Mouse (Mus musculus): ENCODE measurements around the gene Enpp1. TPM values are rescaled to one million over a fixed set of nuclear protein-coding genes. Genes with fewer than 3 reads are reported as not detected.
"Not testable (repeated sequence)": the region's sequence is repeated elsewhere in the genome, so short reads cannot be mapped to it uniquely, and the experiment has no call there.

The Enpp1 gene
- polyA plus RNA-seq, 1 experiment from 2014 or later, result 4.5 TPM

GRCm38 (mm10) chr10:24622586-24622985 lies 89.4 kb downstream of the Enpp1 start:
- Histone ChIP-seq H3K36me3 (ENCODE audit: control insufficient read depth, insufficient read depth, low read length) (no peaks in the 10 kb centered on the region), H3K9ac (ENCODE audit: low read length) (no peak overlapping the region), H3K27me3 (ENCODE audit: control insufficient read depth, insufficient read depth, low read length) (no peaks in the 10 kb centered on the region), H3K4me2 (replicated peaks; ENCODE audit: low read depth) (no peak overlapping the region), H3K4me3 (ENCODE audit: low read depth, low read length) (no peak overlapping the region), H3K4me1 (replicated peaks; ENCODE audit: control insufficient read depth, insufficient read depth) (no peaks in the 10 kb centered on the region), H3K27ac (replicated peaks) (no peak overlapping the region), H3K9me3 (ENCODE audit: control insufficient read depth, low read length) (no peaks in the 10 kb centered on the region)
- DNase-seq (ENCODE audit: low spot score) (peak; percentile 82), ATAC-seq (ENCODE audit: low FRiP score, low TSS enrichment) (no peak)
- TF ChIP-seq CTCF (IDR thresholded peaks at IDR 0.05; ENCODE audit: low read depth), result peak; percentile 100
- no peak for TF ChIP-seq EP300 (optimal IDR thresholded peaks at IDR 0.05)
- 34% methylated on average over 7 of the region's 7 CpGs for WGBS

GRCm38 (mm10) chr10:24621572-24621971 lies 90.4 kb downstream of the Enpp1 start:
- TF ChIP-seq CTCF (IDR thresholded peaks at IDR 0.05; ENCODE audit: low read depth) (peak; percentile 93), EP300 (optimal IDR thresholded peaks at IDR 0.05) (no peak)
- no peaks in the 10 kb centered on the region for H3K36me3 ChIP-seq (ENCODE audit: control insufficient read depth, insufficient read depth, low read length)
- H3K9me3 ChIP-seq (ENCODE audit: control insufficient read depth, low read length), result no peaks in the 10 kb centered on the region
- WGBS, result 27% methylated on average over 9 of the region's 9 CpGs
- no peak for ATAC-seq (ENCODE audit: low FRiP score, low TSS enrichment)
- peak; percentile 69 for DNase-seq (ENCODE audit: low spot score)
- H3K27me3 ChIP-seq (ENCODE audit: control insufficient read depth, insufficient read depth, low read length), result no peaks in the 10 kb centered on the region
- no peak overlapping the region for H3K4me2 ChIP-seq (replicated peaks; ENCODE audit: low read depth)
- no peak overlapping the region for H3K9ac ChIP-seq (ENCODE audit: low read length)
- no peaks in the 10 kb centered on the region for H3K4me1 ChIP-seq (replicated peaks; ENCODE audit: control insufficient read depth, insufficient read depth)
- no peak overlapping the region for H3K27ac ChIP-seq (replicated peaks)
- H3K4me3 ChIP-seq (ENCODE audit: low read depth, low read length), result no peak overlapping the region

GRCm38 (mm10) chr10:24616572-24616971 lies 95.4 kb downstream of the Enpp1 start:
- ATAC-seq (ENCODE audit: low FRiP score, low TSS enrichment); H3K27ac ChIP-seq (replicated peaks): not testable (repeated sequence)

GRCm38 (mm10) chr10:24615799-24616198 lies 96.2 kb downstream of the Enpp1 start:
- 90% methylated on average over 6 of the region's 6 CpGs for WGBS

More at GRCm38 (mm10) chr10:24616572-24616971, 95.4 kb downstream of the Enpp1 start:
- not testable (repeated sequence) for H3K9ac ChIP-seq (ENCODE audit: low read length); H3K4me1 ChIP-seq (replicated peaks; ENCODE audit: control insufficient read depth, insufficient read depth); H3K9me3 ChIP-seq (ENCODE audit: control insufficient read depth, low read length); DNase-seq (ENCODE audit: low spot score); H3K36me3 ChIP-seq (ENCODE audit: control insufficient read depth, insufficient read depth, low read length); H3K4me2 ChIP-seq (replicated peaks; ENCODE audit: low read depth); H3K27me3 ChIP-seq (ENCODE audit: control insufficient read depth, insufficient read depth, low read length); H3K4me3 ChIP-seq (ENCODE audit: low read depth, low read length)
- 96% methylated on average over 1 of the region's 1 CpGs for WGBS

GRCm38 (mm10) chr10:24614726-24615125 lies 97.2 kb downstream of the Enpp1 start:
- WGBS, result 84% methylated on average over 4 of the region's 4 CpGs
- Histone ChIP-seq H3K9me3 (ENCODE audit: control insufficient read depth, low read length) (no peaks in the 10 kb centered on the region), H3K27ac (replicated peaks) (no peak overlapping the region), H3K9ac (ENCODE audit: low read length) (no peak overlapping the region), H3K4me3 (ENCODE audit: low read depth, low read length) (no peak overlapping the region), H3K4me2 (replicated peaks; ENCODE audit: low read depth) (no peak overlapping the region), H3K27me3 (ENCODE audit: control insufficient read depth, insufficient read depth, low read length) (no peaks in the 10 kb centered on the region), H3K36me3 (ENCODE audit: control insufficient read depth, insufficient read depth, low read length) (no peaks in the 10 kb centered on the region), H3K4me1 (replicated peaks; ENCODE audit: control insufficient read depth, insufficient read depth) (no peaks in the 10 kb centered on the region)
- DNase-seq (ENCODE audit: low spot score), result no peak
- ATAC-seq (ENCODE audit: low FRiP score, low TSS enrichment), result no peak
- TF ChIP-seq EP300 (optimal IDR thresholded peaks at IDR 0.05) (no peak), CTCF (IDR thresholded peaks at IDR 0.05; ENCODE audit: low read depth) (no peak)

More at GRCm38 (mm10) chr10:24615799-24616198, 96.2 kb downstream of the Enpp1 start:
- H3K4me1 ChIP-seq (replicated peaks; ENCODE audit: control insufficient read depth, insufficient read depth), result no peaks in the 10 kb centered on the region
- H3K9me3 ChIP-seq (ENCODE audit: control insufficient read depth, low read length), result no peaks in the 10 kb centered on the region
- no peak overlapping the region for H3K27ac ChIP-seq (replicated peaks)
- H3K9ac ChIP-seq (ENCODE audit: low read length), result no peak overlapping the region
- H3K36me3 ChIP-seq (ENCODE audit: control insufficient read depth, insufficient read depth, low read length), result no peaks in the 10 kb centered on the region
- ATAC-seq (ENCODE audit: low FRiP score, low TSS enrichment), result no peak
- no peak for TF ChIP-seq EP300 (optimal IDR thresholded peaks at IDR 0.05)
- TF ChIP-seq CTCF (IDR thresholded peaks at IDR 0.05; ENCODE audit: low read depth), result no peak
- DNase-seq (ENCODE audit: low spot score), result no peak
- no peaks in the 10 kb centered on the region for H3K27me3 ChIP-seq (ENCODE audit: control insufficient read depth, insufficient read depth, low read length)
- no peak overlapping the region for H3K4me2 ChIP-seq (replicated peaks; ENCODE audit: low read depth)
- no peak overlapping the region for H3K4me3 ChIP-seq (ENCODE audit: low read depth, low read length)

- H3K9me3 ChIP-seq (ENCODE audit: control insufficient read depth, low read length), result no peaks in the 10 kb centered on the region
- no peaks in the 10 kb centered on the region for H3K27me3 ChIP-seq (ENCODE audit: control insufficient read depth, insufficient read depth, low read length)
- no peaks in the 10 kb centered on the region for H3K4me1 ChIP-seq (replicated peaks; ENCODE audit: control insufficient read depth, insufficient read depth)
- ATAC-seq (ENCODE audit: low FRiP score, low TSS enrichment) (no peak), DNase-seq (ENCODE audit: low spot score) (no peak)
- TF ChIP-seq CTCF (IDR thresholded peaks at IDR 0.05; ENCODE audit: low read depth), result no peak
- no peak for TF ChIP-seq EP300 (optimal IDR thresholded peaks at IDR 0.05)
- H3K4me3 ChIP-seq (ENCODE audit: low read depth, low read length), result no peak overlapping the region
- WGBS, result 70% methylated on average over 9 of the region's 9 CpGs
- H3K4me2 ChIP-seq (replicated peaks; ENCODE audit: low read depth), result no peak overlapping the region
- H3K9ac ChIP-seq (ENCODE audit: low read length), result no peak overlapping the region
- no peaks in the 10 kb centered on the region for H3K36me3 ChIP-seq (ENCODE audit: control insufficient read depth, insufficient read depth, low read length)
- no peak overlapping the region for H3K27ac ChIP-seq (replicated peaks)
Measured at GRCm38 (mm10) chr10:24609766-24610165, 102.2 kb downstream of the Enpp1 start.

All from stomach, postnatal 0 days (tissue).